Mouse (Mus musculus): ENCODE measurements at regions not wholly inside any gene's neighbourhood (a gene's known extent, or its start where the extent isn't known, plus 50 kb on each side); places are given as distances from the start of the nearest gene placed in this dataset.
A peak's percentile ranks its signal among the peaks of the same experiment; 100 is the strongest.
"Not testable (repeated sequence)": the region's sequence is repeated elsewhere in the genome, so short reads cannot be mapped to it uniquely, and the experiment has no call there.

DNA sequence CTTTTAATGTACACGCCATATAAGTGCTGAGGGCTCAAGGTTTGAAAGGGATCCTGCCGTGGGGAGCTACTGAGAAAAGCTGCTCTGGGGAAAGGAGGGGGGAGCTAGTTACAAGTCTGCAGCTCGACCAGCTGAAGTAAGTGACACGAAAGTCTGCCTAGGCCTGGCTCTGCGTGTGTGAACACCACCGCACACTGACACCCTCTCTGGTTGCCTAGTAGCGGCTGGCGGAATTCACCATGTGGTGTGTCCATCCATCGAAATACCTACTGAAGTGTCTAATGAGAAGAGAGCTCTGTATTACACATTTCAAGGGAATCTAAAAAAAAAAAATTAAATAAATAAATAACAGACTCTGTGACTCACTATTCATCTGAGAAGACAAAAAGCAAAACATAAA is 813.4 kb downstream of the Diaph3 start:
- no peak for ATAC-seq (ENCODE audit: poor library complexity, severe bottlenecking)

DNA sequence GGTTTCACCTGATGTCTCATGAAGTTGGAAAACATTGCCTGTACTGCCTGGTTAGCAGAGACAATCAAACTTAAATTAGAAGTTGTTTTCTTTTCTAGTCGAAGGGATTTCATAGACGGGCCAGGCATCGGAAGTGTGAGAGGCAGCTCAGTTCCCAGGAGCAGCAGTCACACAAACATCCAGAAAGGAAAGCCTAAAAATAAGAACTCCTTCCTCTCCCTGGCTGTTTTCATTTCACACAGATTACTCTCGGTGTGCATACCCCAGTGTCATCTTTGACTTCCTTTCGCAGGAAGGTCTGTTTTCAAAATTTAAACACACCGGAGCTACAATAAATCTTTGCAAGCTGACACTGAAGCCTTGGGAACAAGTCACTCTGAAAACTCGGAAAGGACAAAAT is 818.7 kb downstream of the Diaph3 start:
- no peak for ATAC-seq (ENCODE audit: poor library complexity, severe bottlenecking)

GRCm38 (mm10) chr14:86315974-86316373 is 825.1 kb downstream of the Diaph3 start:
- ATAC-seq (ENCODE audit: poor library complexity, severe bottlenecking) = no peak

- ATAC-seq (ENCODE audit: poor library complexity, severe bottlenecking) = no peak
Observed at GRCm38 (mm10) chr14:86308949-86309543, 832.0 kb downstream of the Diaph3 start.

GRCm38 (mm10) chr14:86307806-86308205 is 833.2 kb downstream of the Diaph3 start:
- no peak for ATAC-seq (ENCODE audit: poor library complexity, severe bottlenecking)

- ATAC-seq (ENCODE audit: poor library complexity, severe bottlenecking) = no peak
Observed at GRCm38 (mm10) chr14:86301666-86302065, 839.4 kb downstream of the Diaph3 start.

GRCm38 (mm10) chr14:86300811-86301210 is 840.2 kb downstream of the Diaph3 start:
- no peak for ATAC-seq (ENCODE audit: poor library complexity, severe bottlenecking)

DNA sequence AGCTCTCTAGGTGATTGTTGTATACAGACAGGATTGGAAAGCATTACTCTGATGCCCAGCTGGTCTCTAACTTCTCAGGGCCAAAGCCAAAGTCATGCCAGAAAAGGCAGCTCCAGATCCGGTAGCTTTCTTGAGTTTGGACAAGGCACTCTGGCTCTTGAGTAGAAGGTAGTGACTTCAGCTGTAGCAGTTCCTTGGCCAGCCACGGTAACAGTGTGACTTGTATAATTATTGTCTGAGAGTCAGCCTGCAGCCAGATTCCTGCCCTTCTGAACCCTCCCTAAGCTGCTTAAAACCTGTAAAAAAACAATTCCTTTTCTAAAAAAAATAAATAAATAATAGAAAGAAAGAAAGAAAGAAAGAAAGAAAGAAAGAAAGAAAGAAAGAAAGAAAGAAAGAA is 843.0 kb downstream of the Diaph3 start:
- no peak for ATAC-seq (ENCODE audit: poor library complexity, severe bottlenecking)

GRCm38 (mm10) chr14:86294606-86295005 is 846.4 kb downstream of the Diaph3 start:
- ATAC-seq (ENCODE audit: poor library complexity, severe bottlenecking) = not testable (repeated sequence)

GRCm38 (mm10) chr14:86293804-86294203 is 847.2 kb downstream of the Diaph3 start:
- no peak for ATAC-seq (ENCODE audit: poor library complexity, severe bottlenecking)

GRCm38 (mm10) chr14:86293371-86293770 is 847.7 kb downstream of the Diaph3 start:
- ATAC-seq (ENCODE audit: poor library complexity, severe bottlenecking) = no peak

- no peak for ATAC-seq (ENCODE audit: poor library complexity, severe bottlenecking)
Observed at GRCm38 (mm10) chr14:86290556-86290955, 850.5 kb downstream of the Diaph3 start.

GRCm38 (mm10) chr14:86261640-86262230 is 879.3 kb downstream of the Diaph3 start:
- ATAC-seq (ENCODE audit: poor library complexity, severe bottlenecking) = no peak

DNA sequence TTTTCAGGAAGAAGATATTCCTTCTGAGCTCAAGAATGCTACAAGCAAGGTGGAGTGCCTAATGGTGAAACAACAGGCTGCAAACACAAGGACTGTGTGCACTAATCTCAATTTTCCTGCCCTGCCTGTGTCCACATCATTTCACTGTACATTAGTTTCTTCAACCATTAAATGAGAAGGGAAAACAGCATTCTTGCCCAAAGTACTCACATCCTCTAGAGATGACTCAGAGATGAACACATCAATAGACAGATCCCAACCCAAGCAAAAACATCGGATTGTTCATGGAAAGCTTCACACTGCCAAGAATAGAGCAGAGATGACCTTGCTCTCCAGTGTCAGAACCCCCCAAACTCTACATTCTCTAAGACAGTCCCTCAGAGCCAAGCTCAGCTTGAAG is 886.8 kb downstream of the Diaph3 start:
- no peak for ATAC-seq (ENCODE audit: poor library complexity, severe bottlenecking)

GRCm38 (mm10) chr14:86251617-86252016 is 889.4 kb downstream of the Diaph3 start:
- no peak for ATAC-seq (ENCODE audit: poor library complexity, severe bottlenecking)

GRCm38 (mm10) chr14:86247686-86248085 is 893.3 kb downstream of the Diaph3 start:
- ATAC-seq (ENCODE audit: poor library complexity, severe bottlenecking) = no peak

DNA sequence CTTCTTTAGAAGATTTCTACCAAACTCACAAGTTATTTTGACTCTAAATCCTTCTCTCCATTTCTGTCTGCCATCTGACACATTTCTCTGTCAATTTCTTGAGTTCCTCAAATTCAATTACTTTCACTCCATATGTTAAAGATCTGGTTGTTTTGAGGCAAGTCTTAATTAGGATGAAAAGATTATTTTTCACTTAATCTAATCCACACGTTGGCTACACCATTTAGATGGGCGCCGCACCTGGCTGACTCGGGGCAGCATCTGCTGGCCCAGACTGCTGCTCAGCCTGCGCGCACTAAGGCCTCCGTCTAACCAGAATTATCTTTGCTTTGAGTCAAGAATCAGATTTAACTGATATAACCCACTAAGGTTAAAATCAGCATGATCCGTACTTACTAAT is 894.3 kb downstream of the Diaph3 start:
- no peak for ATAC-seq (ENCODE audit: poor library complexity, severe bottlenecking)

DNA sequence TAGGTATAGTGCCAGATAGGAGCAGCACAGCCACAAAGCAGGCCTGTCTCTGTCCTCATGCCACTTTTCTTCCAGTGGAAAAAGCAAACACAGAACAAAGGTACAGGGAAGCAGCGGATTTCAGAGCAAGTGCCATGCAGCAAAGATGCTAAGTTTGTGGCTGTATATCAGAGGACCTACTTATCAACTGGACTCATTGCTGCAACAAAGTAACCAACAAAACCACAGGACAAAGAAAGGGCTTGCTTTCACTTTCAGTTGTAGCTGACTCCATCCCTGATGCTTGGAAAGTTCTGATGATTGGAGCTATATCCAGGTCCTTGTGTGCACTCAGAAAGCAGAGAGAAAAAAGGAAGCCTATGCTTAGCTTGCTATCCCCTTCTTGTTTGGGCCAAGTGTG is 897.4 kb downstream of the Diaph3 start:
- ATAC-seq (ENCODE audit: poor library complexity, severe bottlenecking) = 0 out of 2 replicates have a peak, but pooled peaks have one; percentile 24

DNA sequence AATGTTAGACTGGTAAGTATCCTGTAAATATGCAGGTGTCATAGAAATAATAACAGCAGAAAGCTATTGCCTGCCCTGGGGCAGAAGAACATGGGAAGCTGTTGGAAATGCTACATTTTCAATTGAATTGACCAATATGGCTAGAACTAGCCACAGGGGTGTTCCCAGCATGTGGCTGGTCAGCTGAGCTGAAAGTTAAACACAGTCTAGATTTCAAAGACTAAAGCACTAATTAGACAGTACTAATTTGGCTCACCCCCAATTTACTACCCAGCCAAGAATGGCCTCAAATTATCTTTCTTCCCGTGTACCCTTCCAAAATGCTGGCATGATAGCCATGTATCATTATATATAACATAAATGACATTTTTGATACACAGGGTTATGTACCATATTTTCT is 898.2 kb downstream of the Diaph3 start:
- no peak for ATAC-seq (ENCODE audit: poor library complexity, severe bottlenecking)

- ATAC-seq (ENCODE audit: poor library complexity, severe bottlenecking) = no peak
Observed at GRCm38 (mm10) chr14:86239090-86239489, 901.9 kb downstream of the Diaph3 start.

DNA sequence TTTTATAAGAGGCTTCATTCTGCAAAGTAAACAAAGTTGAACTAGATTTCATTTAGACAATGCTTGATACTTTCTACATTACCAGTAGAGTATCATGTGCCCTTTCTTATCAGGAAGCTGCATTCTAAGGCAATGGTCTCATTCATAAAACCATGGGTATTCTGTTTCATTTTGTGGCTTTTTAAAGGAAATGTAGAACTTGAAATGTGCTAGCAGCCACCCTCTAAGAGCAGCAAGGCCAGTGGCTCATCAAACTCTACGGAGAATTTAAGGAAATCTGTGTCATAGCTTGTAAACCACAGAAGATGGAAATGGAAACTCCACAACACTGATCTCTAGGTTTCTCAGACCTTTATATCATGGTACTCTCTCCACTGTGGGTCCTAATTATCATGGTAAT is 907.7 kb downstream of the Diaph3 start:
- ATAC-seq (ENCODE audit: poor library complexity, severe bottlenecking) = no peak

DNA sequence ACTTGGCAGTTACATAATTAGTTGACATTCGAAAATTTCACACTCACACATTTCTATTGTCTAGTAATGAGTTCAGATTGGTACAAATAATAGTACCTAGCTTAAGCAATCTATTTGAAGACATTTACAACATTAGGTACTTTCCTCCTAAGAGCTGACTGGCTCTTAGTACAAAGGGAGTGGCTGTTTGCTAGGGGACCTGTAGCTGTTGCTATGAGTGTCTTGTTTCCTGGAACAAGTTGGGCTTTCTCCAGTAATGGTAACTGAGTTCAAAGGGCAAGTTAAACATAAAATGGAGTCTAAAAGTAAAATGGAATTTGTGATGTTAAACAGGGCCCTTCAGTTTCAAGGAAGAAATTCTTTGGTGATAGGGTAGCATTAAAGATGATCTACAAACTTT is 910.4 kb downstream of the Diaph3 start:
- ATAC-seq (ENCODE audit: poor library complexity, severe bottlenecking) = no peak

- ATAC-seq (ENCODE audit: poor library complexity, severe bottlenecking) = no peak
Observed at GRCm38 (mm10) chr14:86229755-86230154, 911.3 kb downstream of the Diaph3 start.

Measured in megakaryocyte, adult 5-6 weeks (primary cell).